Mouse (Mus musculus) kidney, adult 2 months (tissue): ENCODE results near the gene Aqp11.

Experiments used
- CTCF ChIP-seq: fragments of 200-500 bp; conservative IDR thresholded peaks from 2 replicates; pipeline ENCODE4 v1.5.1; 2011; ENCODE audit warnings: low read depth, mild to moderate bottlenecking, control low read depth, low read length, moderate library complexity, mixed read lengths; ENCODE audit not compliant: insufficient read depth, insufficient read length
- POLR2A ChIP-seq: fragments of 200-500 bp; IDR thresholded peaks from one replicate; pipeline ENCODE4 v1.6.1; 2011; ENCODE audit warnings: low read depth, low read length, control low read depth

DNA sequence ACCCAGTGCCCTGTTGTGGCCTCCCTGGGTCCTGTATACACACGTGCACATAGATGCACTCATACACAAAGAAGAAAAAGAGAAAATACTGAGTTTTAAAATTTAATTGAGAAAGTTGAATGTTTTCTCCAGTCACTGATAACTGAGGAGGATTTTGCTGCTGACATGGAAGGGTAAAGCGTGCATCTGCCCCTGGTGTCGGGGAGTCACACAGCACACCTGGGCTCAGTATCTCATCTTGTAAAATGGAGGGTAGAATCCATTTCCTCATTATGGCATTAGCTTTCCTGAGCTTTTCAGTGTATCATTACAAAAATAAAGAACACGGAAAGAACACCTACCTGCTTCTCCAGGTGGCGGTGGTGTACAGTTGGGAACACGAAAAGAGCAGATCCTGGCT, 12.7 kb downstream of the Aqp11 start:
- TF ChIP-seq CTCF (no peak), POLR2A (no peak)
